Mouse (Mus musculus) heart, adult 8-10 months (tissue): ENCODE measurements around the gene Sprr2f. TPM values are rescaled to one million over a fixed set of nuclear protein-coding genes. Genes with fewer than 3 reads are reported as not detected.

Source experiments
- DNase-seq: peaks from one replicate; pipeline ENCODE4 v3.0.0; 2022; ENCODE audit warnings: low spot score
- total RNA-seq, 4 experiments: library from RNA; stranded (reverse); gene quantifications; 2 replicates each; pipeline ENCODE4 v1.2.4; 2022

Sprr2f gene
- not detected for total RNA-seq

- DNase-seq: no peak
Measured at GRCm38 (mm10) chr3:92364887-92365286, at the start of gene Sprr2f. Gene Sprr2f (plus strand): TSS chr3:92365187.

DNA sequence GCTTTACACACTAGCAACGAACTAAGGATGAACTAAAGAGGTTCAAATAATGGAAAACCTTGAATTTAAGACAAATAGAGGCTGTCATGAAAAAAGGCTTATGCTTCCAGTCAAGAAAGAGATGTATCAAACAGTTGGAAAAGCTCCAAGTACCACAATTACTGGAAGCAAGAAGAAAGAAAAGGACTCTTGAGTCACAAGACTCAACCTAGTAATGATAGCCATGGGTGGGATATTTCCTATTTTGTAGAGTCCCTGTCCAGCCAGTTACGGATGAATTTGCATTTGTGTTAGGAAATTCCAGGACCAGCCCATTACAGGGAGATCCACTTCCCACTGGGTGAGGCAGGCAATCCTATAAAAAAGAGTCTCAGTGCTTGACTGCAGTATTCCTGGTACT is 48.7 kb upstream of the Sprr2f start, which contains the start of gene Sprr2b:
TSS of gene Sprr2b (plus strand) at position 301 of the 400 bp plus-strand sequence.
- no peak for DNase-seq

DNA sequence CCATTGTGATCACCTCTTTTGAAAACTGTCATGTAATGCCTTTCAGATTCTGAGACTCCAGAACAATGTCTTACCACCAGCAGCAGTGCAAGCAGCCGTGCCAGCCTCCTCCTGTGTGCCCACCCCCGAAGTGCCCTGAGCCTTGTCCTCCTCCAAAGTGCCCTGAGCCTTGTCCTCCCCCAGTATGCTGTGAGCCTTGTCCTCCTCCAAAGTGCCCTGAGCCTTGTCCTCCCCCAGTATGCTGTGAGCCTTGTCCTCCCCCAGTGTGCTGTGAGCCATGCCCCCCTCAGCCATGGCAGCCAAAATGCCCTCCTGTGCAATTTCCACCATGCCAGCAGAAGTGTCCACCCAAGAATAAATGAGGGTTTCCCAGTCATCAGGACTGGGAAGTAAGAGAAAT is 47.6 kb upstream of the Sprr2f start:
- no peak for DNase-seq

GRCm38 (mm10) chr3:92336278-92336677 is 28.7 kb upstream of the Sprr2f start:
- DNase-seq: no peak

DNA sequence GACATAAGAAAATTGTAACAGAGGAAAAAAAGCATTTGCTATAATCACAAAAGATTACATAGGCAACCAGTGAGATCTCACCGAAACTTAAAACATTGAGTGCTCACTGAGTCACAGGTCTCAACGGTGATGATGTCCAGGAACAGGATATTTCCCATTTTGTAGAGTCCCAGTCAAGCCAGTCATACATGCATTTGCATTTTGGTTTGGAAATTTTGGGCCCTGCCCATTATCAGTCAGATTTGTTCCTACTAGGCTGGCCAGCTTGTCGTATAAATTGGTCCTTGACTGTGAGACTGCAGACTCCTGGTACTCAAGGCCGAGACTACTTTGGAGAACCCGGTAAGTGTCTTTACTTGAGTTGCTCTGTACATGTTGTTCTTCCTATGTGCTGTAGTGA is 26.1 kb upstream of the Sprr2f start, which contains the start of gene Sprr2d:
TSS of gene Sprr2d (plus strand) at position 301 of the 400 bp plus-strand sequence.
- no peak for DNase-seq

DNA sequence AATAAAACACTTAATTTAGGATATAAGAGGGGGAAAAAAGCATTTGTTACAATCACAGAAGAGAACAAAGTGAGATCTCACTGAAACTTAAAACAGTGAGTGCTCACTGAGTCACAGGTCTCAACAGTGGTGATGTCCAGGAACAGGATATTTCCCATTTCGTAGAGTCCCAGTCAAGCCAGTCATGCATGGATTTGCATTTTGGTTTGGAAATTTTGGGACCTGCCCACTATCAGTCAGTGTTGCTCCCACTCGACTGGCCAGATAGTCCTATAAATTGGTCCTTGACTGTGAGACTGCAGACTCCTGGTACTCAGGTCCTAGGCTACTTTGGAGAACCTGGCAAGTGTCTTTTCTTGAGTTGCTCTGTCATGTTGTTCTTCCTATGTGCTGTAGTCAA is 13.1 kb upstream of the Sprr2f start, which contains the start of gene Sprr2e:
TSS of gene Sprr2e (plus strand) at position 301 of the 400 bp plus-strand sequence.
- DNase-seq: no peak

GRCm38 (mm10) chr3:92361619-92362018 is 3.4 kb upstream of the Sprr2f start:
- no peak for DNase-seq

DNA sequence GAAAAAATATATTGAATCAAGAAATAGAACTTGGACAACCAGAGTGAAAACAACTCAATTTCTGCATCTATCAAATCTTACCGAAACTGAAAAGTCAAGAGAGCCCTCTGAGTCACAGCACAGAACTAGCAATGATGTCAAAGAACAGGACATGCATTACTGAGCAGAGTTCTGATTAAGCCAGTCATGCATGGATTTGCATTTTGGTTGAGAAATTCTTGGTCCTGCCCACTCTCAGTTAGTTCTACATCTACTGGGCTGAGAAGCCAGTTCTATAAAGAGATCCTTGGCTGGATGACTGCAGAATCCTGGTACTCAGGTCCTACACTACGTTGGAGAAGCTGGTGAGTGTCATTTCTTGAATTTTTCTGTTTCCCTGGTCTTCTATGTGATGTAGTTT is 8.6 kb downstream of the Sprr2f start:
- no peak for DNase-seq

GRCm38 (mm10) chr3:92385385-92385784 is 20.4 kb downstream of the Sprr2f start, which contains the start of gene Sprr2h:
Gene Sprr2h (plus strand): TSS chr3:92385685.
- no peak for DNase-seq

- DNase-seq: no peak
Measured at GRCm38 (mm10) chr3:92394301-92394700, 29.3 kb downstream of the Sprr2f start.

- DNase-seq: no peak
Measured at GRCm38 (mm10) chr3:92407691-92408090, 42.7 kb downstream of the Sprr2f start, which contains the start of gene Sprr2i. Gene Sprr2i (plus strand): TSS chr3:92407991.

Other genes starting within 250 kb of the Sprr2f start
- gene Prr9, start 241.2 kb upstream of the Sprr2f start, total RNA-seq: not detected
- gene Lelp1, start 222.4 kb upstream of the Sprr2f start, total RNA-seq: not detected
- gene Sprr2a1, start 149.4 kb upstream of the Sprr2f start, total RNA-seq: not detected
- 1 to 10 TPM in 1 of 4 experiments, under 1 TPM in 1, not detected in 2; 0.80 to 2.0 TPM for gene Sprr2a2, start 149.3 kb upstream of the Sprr2f start, total RNA-seq
- not detected for gene Sprr2a3, start 79.8 kb upstream of the Sprr2f start, total RNA-seq
- not detected for gene Sprr2b, start 48.6 kb upstream of the Sprr2f start, total RNA-seq
- not detected for gene Sprr2d, start 26.0 kb upstream of the Sprr2f start, total RNA-seq
- not detected for gene Sprr2e, start 13.0 kb upstream of the Sprr2f start, total RNA-seq
- gene Sprr2h, start 20.5 kb downstream of the Sprr2f start, total RNA-seq: not detected
- not detected for gene Sprr2i, start 42.8 kb downstream of the Sprr2f start, total RNA-seq
- gene Sprr2j-ps, start 52.9 kb downstream of the Sprr2f start, total RNA-seq: not detected
- 1 to 10 TPM in 3 of 4 experiments, not detected in 1; 1.4 to 3.1 (median 2.9) TPM for gene Gm9774, start 64.2 kb downstream of the Sprr2f start, total RNA-seq
- not detected for gene Sprr2k, start 67.4 kb downstream of the Sprr2f start, total RNA-seq
- gene Sprr1b, start 73.6 kb downstream of the Sprr2f start, total RNA-seq: not detected
- gene Sprr3, start 93.5 kb downstream of the Sprr2f start, total RNA-seq: not detected
- under 1 TPM in 3 of 4 experiments, not detected in 1; 0.35 to 0.69 (median 0.41) TPM for gene Sprr1a, start 120.7 kb downstream of the Sprr2f start, total RNA-seq
- not detected for gene Sprr4, start 135.3 kb downstream of the Sprr2f start, total RNA-seq
- gene 2310046K23Rik, start 169.3 kb downstream of the Sprr2f start, total RNA-seq: not detected
- gene Ivl, start 208.5 kb downstream of the Sprr2f start, total RNA-seq: not detected
- gene Smcp, start 223.8 kb downstream of the Sprr2f start, total RNA-seq: not detected
- gene 2210017I01Rik, start 242.3 kb downstream of the Sprr2f start, total RNA-seq: not detected